In genomic region chr19:59522176-59522575, GRCm38 (mm10) we compare ENCODE assay signal across 21 mouse cellular contexts.
DNase-seq lines count a peak whose midpoint lies in the region; ATAC-seq lines count a peak whose summit lies in the region.
"Had no signal": no experiment of that assay in that cellular context is flagged by ENCODE, and none has a peak within 500 bp of the region (broad histone marks: within the 10 kb centered on the region; RNA-seq: fewer than 3 reads in every experiment).

No protein-coding gene starts in this region.

- DNase-seq in NIH3T3 (ENCODE audit: low read depth): peak; percentile 64
- peak; percentile 12 for DNase-seq in embryonic facial prominence, embryonic 11.5 days (ENCODE audit: low spot score)
- DNase-seq in kidney, adult 8-10 months: peak; percentile 53 to 66
- peak; percentile 44 to 69 for DNase-seq in kidney, postnatal 25 days
- no peak for DNase-seq in forebrain, embryonic 11.5 days (ENCODE audit: low spot score)
- DNase-seq in urinary bladder, postnatal 14 days (ENCODE audit: low spot score): no peak
- DNase-seq: adrenal gland, postnatal 36 days; cerebellum, adult 11-12 months; cerebellum, postnatal 14 days; gastrocnemius, postnatal 10 days; heart, adult 18-20 months; heart, postnatal 36 days; lung, adult 18-20 months; lung, postnatal 36 days; right cerebral cortex, postnatal 14 days had no signal

- WGBS in embryonic facial prominence, embryonic 11.5 days: 47% methylated on average over 11 of the region's 11 CpGs
- 88% methylated on average over 11 of the region's 11 CpGs for whole genome bisulfite sequencing in forebrain, embryonic 12.5 days
- WGBS in liver, embryonic 12.5 days (ENCODE audit: insufficient replicate concordance): 56% methylated on average over 11 of the region's 11 CpGs
- WGBS in forebrain, embryonic 11.5 days: 84% methylated on average over 11 of the region's 11 CpGs

- no peak overlapping the region for H3K4me3 ChIP-seq in embryonic facial prominence, embryonic 11.5 days (ENCODE audit: low read depth, low read length)
- no peak overlapping the region for H3K4me3 ChIP-seq in forebrain, embryonic 12.5 days (replicated peaks)
- H3K4me3 ChIP-seq in liver, embryonic 12.5 days: no peak overlapping the region
- H3K4me3 ChIP-seq in forebrain, embryonic 11.5 days (ENCODE audit: low read depth, low read length): no peak overlapping the region
- H3K4me3 ChIP-seq: embryonic facial prominence, embryonic 12.5 days; midbrain, embryonic 15.5 days had no signal

- no peak for ATAC-seq in embryonic facial prominence, embryonic 11.5 days (replicated peaks; ENCODE audit: insufficient number of reproducible peaks, low FRiP score, low TSS enrichment, low read depth)
- no peak for ATAC-seq in forebrain, embryonic 12.5 days (ENCODE audit: low FRiP score)
- ATAC-seq in liver, embryonic 12.5 days: no peak
- ATAC-seq in forebrain, embryonic 11.5 days (replicated peaks; ENCODE audit: low FRiP score): no peak
- ATAC-seq: hindbrain, embryonic 16.5 days; midbrain, embryonic 15.5 days had no signal

- H3K4me1 ChIP-seq in embryonic facial prominence, embryonic 11.5 days (ENCODE audit: control insufficient read depth, insufficient read depth, low read length): no peaks in the 10 kb centered on the region
- H3K4me1 ChIP-seq in forebrain, embryonic 12.5 days: no peaks in the 10 kb centered on the region; the same call in 1 of the 2 replicates
- H3K4me1 ChIP-seq in liver, embryonic 12.5 days: no peaks in the 10 kb centered on the region
- 0 out of 2 replicates have a peak, but pooled peaks cover 1% of the 10 kb centered on the region for H3K4me1 ChIP-seq in forebrain, embryonic 11.5 days (replicated peaks; ENCODE audit: control insufficient read depth, insufficient read depth, low read length)
- H3K4me1 ChIP-seq: embryonic facial prominence, embryonic 12.5 days; midbrain, embryonic 15.5 days had no signal

- no peak overlapping the region for H3K9ac ChIP-seq in embryonic facial prominence, embryonic 11.5 days (replicated peaks; ENCODE audit: low read length)
- no peak overlapping the region for H3K9ac ChIP-seq in forebrain, embryonic 12.5 days
- H3K9ac ChIP-seq in liver, embryonic 12.5 days: no peak overlapping the region
- no peak overlapping the region for H3K9ac ChIP-seq in forebrain, embryonic 11.5 days (ENCODE audit: low read length)
- H3K9ac ChIP-seq: embryonic facial prominence, embryonic 12.5 days; midbrain, embryonic 15.5 days had no signal

- H3K36me3 ChIP-seq in embryonic facial prominence, embryonic 11.5 days (replicated peaks; ENCODE audit: control insufficient read depth, insufficient read depth, low read depth, low read length): no peaks in the 10 kb centered on the region
- no peaks in the 10 kb centered on the region for H3K36me3 ChIP-seq in forebrain, embryonic 12.5 days (replicated peaks)
- H3K36me3 ChIP-seq in liver, embryonic 12.5 days: no peaks in the 10 kb centered on the region
- no peaks in the 10 kb centered on the region for H3K36me3 ChIP-seq in forebrain, embryonic 11.5 days (ENCODE audit: control insufficient read depth, insufficient read depth, low read length)
- H3K36me3 ChIP-seq: embryonic facial prominence, embryonic 12.5 days; midbrain, embryonic 15.5 days had no signal

- no peak overlapping the region for H3K27ac ChIP-seq in embryonic facial prominence, embryonic 11.5 days (replicated peaks; ENCODE audit: low read depth, low read length)
- H3K27ac ChIP-seq in forebrain, embryonic 12.5 days: no peak overlapping the region
- H3K27ac ChIP-seq in liver, embryonic 12.5 days: no peak overlapping the region
- H3K27ac ChIP-seq in forebrain, embryonic 11.5 days (ENCODE audit: low read depth, low read length): no peak overlapping the region
- H3K27ac ChIP-seq: embryonic facial prominence, embryonic 12.5 days; midbrain, embryonic 15.5 days had no signal

- H3K9me3 ChIP-seq in embryonic facial prominence, embryonic 11.5 days (replicated peaks; ENCODE audit: control insufficient read depth, low read length): no peaks in the 10 kb centered on the region
- no peaks in the 10 kb centered on the region for H3K9me3 ChIP-seq in forebrain, embryonic 12.5 days
- no peaks in the 10 kb centered on the region for H3K9me3 ChIP-seq in liver, embryonic 12.5 days (replicated peaks)
- no peaks in the 10 kb centered on the region for H3K9me3 ChIP-seq in forebrain, embryonic 11.5 days (ENCODE audit: control insufficient read depth, low read length)
- H3K9me3 ChIP-seq: embryonic facial prominence, embryonic 12.5 days; midbrain, embryonic 15.5 days had no signal

- H3K27me3 ChIP-seq in embryonic facial prominence, embryonic 11.5 days (ENCODE audit: control insufficient read depth, insufficient read depth, low read length): no peaks in the 10 kb centered on the region
- peaks cover 22% of the 10 kb centered on the region; the same call in 1 of the 2 replicates for H3K27me3 ChIP-seq in forebrain, embryonic 12.5 days
- H3K27me3 ChIP-seq in liver, embryonic 12.5 days (replicated peaks): no peaks in the 10 kb centered on the region
- H3K27me3 ChIP-seq in forebrain, embryonic 11.5 days (ENCODE audit: control insufficient read depth, insufficient read depth, low read length): no peaks in the 10 kb centered on the region
- H3K27me3 ChIP-seq: CH12.LX; embryonic facial prominence, embryonic 12.5 days; midbrain, embryonic 15.5 days had no signal

- H3K4me2 ChIP-seq in embryonic facial prominence, embryonic 11.5 days (ENCODE audit: low read depth, low read length): no peak overlapping the region
- H3K4me2 ChIP-seq in forebrain, embryonic 12.5 days: no peak overlapping the region
- no peak overlapping the region for H3K4me2 ChIP-seq in liver, embryonic 12.5 days
- no peak overlapping the region for H3K4me2 ChIP-seq in forebrain, embryonic 11.5 days (ENCODE audit: low read depth, low read length, severe bottlenecking)
- H3K4me2 ChIP-seq: embryonic facial prominence, embryonic 12.5 days; midbrain, embryonic 15.5 days had no signal

Comparison
In these comparisons a context has a peak if more than half of its experiments do, and no peak if none do; other contexts are left out.
1. DNase-seq: peak in NIH3T3 (single experiment), embryonic facial prominence, embryonic 11.5 days (single experiment), kidney, adult 8-10 months (2 of 2) and kidney, postnatal 25 days (2 of 2); none in forebrain, embryonic 11.5 days (single experiment) and urinary bladder, postnatal 14 days (single experiment).